Mouse (Mus musculus) T-cell, adult 2 months (primary cell): Measurements from ENCODE around the gene Olfr484.
"Not testable (repeated sequence)": the region's sequence is repeated elsewhere in the genome, so short reads cannot be mapped to it uniquely, and the experiment has no call there.

Experiments
- DNase-seq: peaks from one replicate; pipeline ENCODE4 v3.0.0; 2022; ENCODE audit warnings: low spot score

Olfr484 gene

GRCm38 (mm10) chr7:108127349-108127748, at the start of gene Olfr484:
Olfr484 (minus strand) TSS chr7:108127449.
- no peak for DNase-seq

- not testable (repeated sequence) for DNase-seq
These were observed 45.4 kb upstream of the Olfr484 start, which contains the start of gene Olfr486 for GRCm38 (mm10) chr7:108172642-108173041. Olfr486 (minus strand) TSS chr7:108172742.

GRCm38 (mm10) chr7:108159771-108160170, 32.5 kb upstream of the Olfr484 start, which contains the start of gene Olfr485:
Olfr485 (minus strand) TSS chr7:108159871.
- no peak for DNase-seq

GRCm38 (mm10) chr7:108121416-108121815, 5.8 kb downstream of the Olfr484 start:
- no peak for DNase-seq

- no peak for DNase-seq
These were observed 6.6 kb downstream of the Olfr484 start for GRCm38 (mm10) chr7:108120681-108121080.

GRCm38 (mm10) chr7:108100549-108100948, 26.7 kb downstream of the Olfr484 start, which contains the start of gene Olfr483:
Olfr483 (plus strand) TSS chr7:108100849.
- no peak for DNase-seq

- no peak for DNase-seq
These were observed 29.8 kb downstream of the Olfr484 start, which contains the start of gene Olfr482 for GRCm38 (mm10) chr7:108097486-108097885. Olfr482 (minus strand) TSS chr7:108097586.

GRCm38 (mm10) chr7:108079555-108079954, 47.7 kb downstream of the Olfr484 start, which contains the start of gene Olfr481:
Olfr481 (plus strand) TSS chr7:108079855.
- no peak for DNase-seq
